Mouse (Mus musculus): ENCODE results near the gene Gm11237. TPM values are rescaled to one million over a fixed set of nuclear protein-coding genes. Genes with fewer than 3 reads are reported as not detected.
"Not testable (repeated sequence)": the region's sequence is repeated elsewhere in the genome, so short reads cannot be mapped to it uniquely, and the experiment has no call there.

Gm11237 gene
- total RNA-seq (2022), result not detected

DNA sequence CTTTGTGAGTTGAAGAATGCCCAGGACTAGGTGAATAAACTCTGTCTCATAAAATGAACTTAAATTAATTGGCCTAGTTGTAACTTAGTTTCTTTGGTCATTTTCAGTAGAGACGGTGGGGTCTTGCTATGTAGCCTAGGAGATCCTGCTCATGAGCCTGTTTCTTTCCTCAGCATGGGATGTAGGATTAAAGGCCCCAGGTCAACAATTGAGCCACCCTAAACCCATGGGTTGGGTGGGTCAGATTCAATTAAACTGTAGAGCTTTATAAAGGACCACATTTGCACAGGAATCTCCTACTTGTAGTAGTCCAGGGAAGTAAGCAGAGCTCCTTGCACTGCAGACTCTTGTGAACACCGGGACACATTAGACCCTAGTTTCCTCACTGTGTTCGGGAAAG, at the start of gene Gm11237:
TSS of gene Gm11237 (plus strand) at position 301 of the 400 bp plus-strand sequence.
- DNase-seq (ENCODE audit: low spot score in 2 of 2), result not testable (repeated sequence)

DNA sequence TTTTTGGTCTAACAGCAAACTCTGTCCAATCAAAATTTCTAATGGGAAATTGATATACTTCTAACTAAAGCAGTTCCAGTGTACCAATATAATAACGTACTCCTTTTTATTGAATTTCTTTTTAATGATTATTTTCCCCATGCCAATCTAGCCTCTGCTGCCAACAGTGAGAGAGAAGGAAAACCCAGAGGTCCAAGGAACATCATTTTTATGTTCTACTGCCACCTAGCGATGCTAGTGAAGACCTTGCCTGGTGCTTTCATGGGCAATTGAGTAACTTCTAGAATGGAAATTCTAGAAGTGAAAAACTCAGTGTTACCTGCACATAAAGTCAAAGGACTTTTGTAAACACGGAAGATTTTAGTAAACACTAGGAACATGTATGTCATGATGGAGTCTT, 23.5 kb upstream of the Gm11237 start:
- DNase-seq (ENCODE audit: low spot score in 2 of 2), result no peak

DNA sequence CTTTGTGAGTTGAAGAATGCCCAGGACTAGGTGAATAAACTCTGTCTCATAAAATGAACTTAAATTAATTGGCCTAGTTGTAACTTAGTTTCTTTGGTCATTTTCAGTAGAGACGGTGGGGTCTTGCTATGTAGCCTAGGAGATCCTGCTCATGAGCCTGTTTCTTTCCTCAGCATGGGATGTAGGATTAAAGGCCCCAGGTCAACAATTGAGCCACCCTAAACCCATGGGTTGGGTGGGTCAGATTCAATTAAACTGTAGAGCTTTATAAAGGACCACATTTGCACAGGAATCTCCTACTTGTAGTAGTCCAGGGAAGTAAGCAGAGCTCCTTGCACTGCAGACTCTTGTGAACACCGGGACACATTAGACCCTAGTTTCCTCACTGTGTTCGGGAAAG, 15.2 kb upstream of the Gm11237 start, which contains the start of gene Gm11238:
TSS of gene Gm11238 (plus strand) at position 301 of the 400 bp plus-strand sequence.
- DNase-seq (ENCODE audit: low spot score in 2 of 2), result not testable (repeated sequence)

DNA sequence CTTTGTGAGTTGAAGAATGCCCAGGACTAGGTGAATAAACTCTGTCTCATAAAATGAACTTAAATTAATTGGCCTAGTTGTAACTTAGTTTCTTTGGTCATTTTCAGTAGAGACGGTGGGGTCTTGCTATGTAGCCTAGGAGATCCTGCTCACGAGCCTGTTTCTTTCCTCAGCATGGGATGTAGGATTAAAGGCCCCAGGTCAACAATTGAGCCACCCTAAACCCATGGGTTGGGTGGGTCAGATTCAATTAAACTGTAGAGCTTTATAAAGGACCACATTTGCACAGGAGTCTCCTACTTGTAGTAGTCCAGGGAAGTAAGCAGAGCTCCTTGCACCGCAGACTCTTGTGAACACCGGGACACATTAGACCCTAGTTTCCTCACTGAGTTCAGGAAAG, 15.0 kb downstream of the Gm11237 start, which contains the start of gene Gm11236:
TSS of gene Gm11236 (plus strand) at position 301 of the 400 bp plus-strand sequence.
- DNase-seq (ENCODE audit: low spot score in 2 of 2), result not testable (repeated sequence)

DNA sequence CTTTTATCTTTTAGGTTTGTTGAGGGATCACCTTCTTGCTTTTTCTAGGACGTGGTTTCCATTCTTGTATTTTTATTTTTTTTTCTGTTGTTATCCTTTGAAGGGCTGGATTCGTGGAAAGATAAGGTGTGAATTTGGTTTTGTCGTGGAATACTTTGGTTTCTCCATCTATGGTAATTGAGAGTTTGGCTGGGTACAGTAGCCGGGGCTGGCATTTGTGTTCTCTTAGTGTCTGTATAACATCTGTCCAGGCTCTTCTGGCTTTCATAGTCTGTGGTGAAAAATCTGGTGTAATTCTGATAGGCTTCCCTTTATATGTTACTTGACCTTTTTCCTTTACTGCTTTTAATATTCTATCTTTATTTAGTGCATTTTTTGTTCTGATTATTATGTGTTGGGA, 39.1 kb downstream of the Gm11237 start:
- DNase-seq (ENCODE audit: low spot score in 2 of 2), result not testable (repeated sequence)

DNA sequence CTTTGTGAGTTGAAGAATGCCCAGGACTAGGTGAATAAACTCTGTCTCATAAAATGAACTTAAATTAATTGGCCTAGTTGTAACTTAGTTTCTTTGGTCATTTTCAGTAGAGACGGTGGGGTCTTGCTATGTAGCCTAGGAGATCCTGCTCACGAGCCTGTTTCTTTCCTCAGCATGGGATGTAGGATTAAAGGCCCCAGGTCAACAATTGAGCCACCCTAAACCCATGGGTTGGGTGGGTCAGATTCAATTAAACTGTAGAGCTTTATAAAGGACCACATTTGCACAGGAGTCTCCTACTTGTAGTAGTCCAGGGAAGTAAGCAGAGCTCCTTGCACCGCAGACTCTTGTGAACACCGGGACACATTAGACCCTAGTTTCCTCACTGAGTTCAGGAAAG, 45.3 kb downstream of the Gm11237 start, which contains the start of gene Gm11239:
TSS of gene Gm11239 (plus strand) at position 301 of the 400 bp plus-strand sequence.
- DNase-seq (ENCODE audit: low spot score in 2 of 2), result not testable (repeated sequence)

Other genes with a start within 250 kb of the Gm11237 start
- not detected for gene Gm11487, start 217.9 kb upstream of the Gm11237 start, total RNA-seq (2022)
- not detected for gene Gm11238, start 15.1 kb upstream of the Gm11237 start, total RNA-seq (2022)
- gene Gm11236, start 15.1 kb downstream of the Gm11237 start, total RNA-seq (2022), result not detected
- not detected for gene Gm11239, start 45.4 kb downstream of the Gm11237 start, total RNA-seq (2022)
- gene Gm428, start 60.5 kb downstream of the Gm11237 start, total RNA-seq (2022), result not detected
- gene Rasef, start 168.0 kb downstream of the Gm11237 start, total RNA-seq (2022), result under 1 TPM in 1 of 4 experiments, not detected in 3; 0.07 TPM

Data from layer of hippocampus, adult 8-10 months (tissue).